Mouse (Mus musculus): ENCODE measurements at regions not wholly inside any gene's neighbourhood (a gene's known extent, or its start where the extent isn't known, plus 50 kb on each side); places are given as distances from the start of the nearest gene placed in this dataset.

DNA sequence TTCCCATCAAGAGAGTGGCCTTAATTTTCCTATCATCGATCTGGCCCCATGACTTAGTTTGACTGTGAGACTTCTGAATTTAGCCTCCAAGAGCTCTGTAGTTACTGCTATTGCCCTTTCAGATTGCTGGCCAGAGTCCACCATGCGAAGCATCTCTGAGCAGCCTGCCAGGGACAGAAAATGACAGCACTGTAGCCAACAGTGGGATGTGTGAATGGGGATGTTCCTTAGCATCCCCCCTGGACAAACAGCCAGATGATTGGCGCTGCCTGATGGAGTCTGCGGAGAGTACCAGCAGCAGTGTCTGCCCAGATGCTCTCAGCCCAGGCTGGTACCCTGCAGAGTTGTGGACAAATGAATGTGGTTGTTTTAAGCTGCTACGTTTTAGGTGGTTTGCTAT is 96.6 kb downstream of the 4931417E11Rik start:
- TF ChIP-seq CTCF (conservative IDR thresholded peaks at IDR 0.05; ENCODE audit: low read length) = no peak
- no peak for TF ChIP-seq POU5F1 (IDR thresholded peaks at IDR 0.05; ENCODE audit: borderline replicate concordance, low read length)
